Mouse (Mus musculus): ENCODE data around the gene Gm11237. TPM values are rescaled to one million over a fixed set of nuclear protein-coding genes. Genes with fewer than 3 reads are reported as not detected.
A peak's percentile ranks its signal among the peaks of the same experiment; 100 is the strongest.
"Not testable (repeated sequence)": the region's sequence is repeated elsewhere in the genome, so short reads cannot be mapped to it uniquely, and the experiment has no call there.

Gene Gm11237
- not detected in 2 replicates for polyA plus RNA-seq (2014; fragmentation: Nextera tagmentation; extraction: Ambion mirVana)

DNA sequence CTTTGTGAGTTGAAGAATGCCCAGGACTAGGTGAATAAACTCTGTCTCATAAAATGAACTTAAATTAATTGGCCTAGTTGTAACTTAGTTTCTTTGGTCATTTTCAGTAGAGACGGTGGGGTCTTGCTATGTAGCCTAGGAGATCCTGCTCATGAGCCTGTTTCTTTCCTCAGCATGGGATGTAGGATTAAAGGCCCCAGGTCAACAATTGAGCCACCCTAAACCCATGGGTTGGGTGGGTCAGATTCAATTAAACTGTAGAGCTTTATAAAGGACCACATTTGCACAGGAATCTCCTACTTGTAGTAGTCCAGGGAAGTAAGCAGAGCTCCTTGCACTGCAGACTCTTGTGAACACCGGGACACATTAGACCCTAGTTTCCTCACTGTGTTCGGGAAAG is at the start of gene Gm11237:
TSS of gene Gm11237 (plus strand) at position 301 of the 400 bp plus-strand sequence.
- H3K9me3 ChIP-seq (ENCODE audit: control insufficient read depth, low read length); H3K4me3 ChIP-seq (ENCODE audit: low read depth, low read length); H3K27ac ChIP-seq (replicated peaks; ENCODE audit: low read depth, low read length); DNase-seq (ENCODE audit: low spot score); H3K9ac ChIP-seq (ENCODE audit: low read depth, low read length); H3K27me3 ChIP-seq (replicated peaks; ENCODE audit: control insufficient read depth, insufficient read depth, low read length); ATAC-seq (ENCODE audit: low read depth); H3K4me2 ChIP-seq (ENCODE audit: low read depth, low read length); H3K4me1 ChIP-seq (ENCODE audit: control insufficient read depth, insufficient read depth, low read length); H3K36me3 ChIP-seq (ENCODE audit: control insufficient read depth, insufficient read depth, low read length): not testable (repeated sequence)
- WGBS = no CpG with 5 or more reads among the region's 3 CpGs

GRCm38 (mm10) chr4:73599248-73599647 is 23.5 kb upstream of the Gm11237 start:
- H3K4me3 ChIP-seq (ENCODE audit: low read depth, low read length) = no peak overlapping the region
- H3K27me3 ChIP-seq (replicated peaks; ENCODE audit: control insufficient read depth, insufficient read depth, low read length) = no peaks in the 10 kb centered on the region
- no peak overlapping the region for H3K27ac ChIP-seq (replicated peaks; ENCODE audit: low read depth, low read length)
- ATAC-seq (ENCODE audit: low read depth) (no peak), DNase-seq (ENCODE audit: low spot score) (peak; percentile 87)
- WGBS = 10% methylated on average over 3 of the region's 3 CpGs
- no peak overlapping the region for H3K9ac ChIP-seq (ENCODE audit: low read depth, low read length)
- H3K36me3 ChIP-seq (ENCODE audit: control insufficient read depth, insufficient read depth, low read length) = no peaks in the 10 kb centered on the region
- no peaks in the 10 kb centered on the region for H3K9me3 ChIP-seq (ENCODE audit: control insufficient read depth, low read length)
- H3K4me2 ChIP-seq (ENCODE audit: low read depth, low read length) = no peak overlapping the region
- no peaks in the 10 kb centered on the region for H3K4me1 ChIP-seq (ENCODE audit: control insufficient read depth, insufficient read depth, low read length)

DNA sequence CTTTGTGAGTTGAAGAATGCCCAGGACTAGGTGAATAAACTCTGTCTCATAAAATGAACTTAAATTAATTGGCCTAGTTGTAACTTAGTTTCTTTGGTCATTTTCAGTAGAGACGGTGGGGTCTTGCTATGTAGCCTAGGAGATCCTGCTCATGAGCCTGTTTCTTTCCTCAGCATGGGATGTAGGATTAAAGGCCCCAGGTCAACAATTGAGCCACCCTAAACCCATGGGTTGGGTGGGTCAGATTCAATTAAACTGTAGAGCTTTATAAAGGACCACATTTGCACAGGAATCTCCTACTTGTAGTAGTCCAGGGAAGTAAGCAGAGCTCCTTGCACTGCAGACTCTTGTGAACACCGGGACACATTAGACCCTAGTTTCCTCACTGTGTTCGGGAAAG is 15.2 kb upstream of the Gm11237 start, which contains the start of gene Gm11238:
TSS of gene Gm11238 (plus strand) at position 301 of the 400 bp plus-strand sequence.
- H3K27me3 ChIP-seq (replicated peaks; ENCODE audit: control insufficient read depth, insufficient read depth, low read length); ATAC-seq (ENCODE audit: low read depth); H3K9ac ChIP-seq (ENCODE audit: low read depth, low read length); H3K36me3 ChIP-seq (ENCODE audit: control insufficient read depth, insufficient read depth, low read length); H3K4me2 ChIP-seq (ENCODE audit: low read depth, low read length); DNase-seq (ENCODE audit: low spot score); H3K27ac ChIP-seq (replicated peaks; ENCODE audit: low read depth, low read length); H3K4me3 ChIP-seq (ENCODE audit: low read depth, low read length); H3K4me1 ChIP-seq (ENCODE audit: control insufficient read depth, insufficient read depth, low read length); H3K9me3 ChIP-seq (ENCODE audit: control insufficient read depth, low read length): not testable (repeated sequence)
- no CpG with 5 or more reads among the region's 3 CpGs for WGBS

DNA sequence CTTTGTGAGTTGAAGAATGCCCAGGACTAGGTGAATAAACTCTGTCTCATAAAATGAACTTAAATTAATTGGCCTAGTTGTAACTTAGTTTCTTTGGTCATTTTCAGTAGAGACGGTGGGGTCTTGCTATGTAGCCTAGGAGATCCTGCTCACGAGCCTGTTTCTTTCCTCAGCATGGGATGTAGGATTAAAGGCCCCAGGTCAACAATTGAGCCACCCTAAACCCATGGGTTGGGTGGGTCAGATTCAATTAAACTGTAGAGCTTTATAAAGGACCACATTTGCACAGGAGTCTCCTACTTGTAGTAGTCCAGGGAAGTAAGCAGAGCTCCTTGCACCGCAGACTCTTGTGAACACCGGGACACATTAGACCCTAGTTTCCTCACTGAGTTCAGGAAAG is 15.0 kb downstream of the Gm11237 start, which contains the start of gene Gm11236:
TSS of gene Gm11236 (plus strand) at position 301 of the 400 bp plus-strand sequence.
- not testable (repeated sequence) for H3K27me3 ChIP-seq (replicated peaks; ENCODE audit: control insufficient read depth, insufficient read depth, low read length); H3K4me1 ChIP-seq (ENCODE audit: control insufficient read depth, insufficient read depth, low read length); H3K9ac ChIP-seq (ENCODE audit: low read depth, low read length); H3K4me3 ChIP-seq (ENCODE audit: low read depth, low read length); H3K9me3 ChIP-seq (ENCODE audit: control insufficient read depth, low read length); H3K36me3 ChIP-seq (ENCODE audit: control insufficient read depth, insufficient read depth, low read length); H3K4me2 ChIP-seq (ENCODE audit: low read depth, low read length); H3K27ac ChIP-seq (replicated peaks; ENCODE audit: low read depth, low read length); DNase-seq (ENCODE audit: low spot score); ATAC-seq (ENCODE audit: low read depth)
- no CpG with 5 or more reads among the region's 4 CpGs for WGBS

GRCm38 (mm10) chr4:73661864-73662263 is 39.1 kb downstream of the Gm11237 start:
- not testable (repeated sequence) for H3K4me1 ChIP-seq (ENCODE audit: control insufficient read depth, insufficient read depth, low read length); DNase-seq (ENCODE audit: low spot score); H3K27ac ChIP-seq (replicated peaks; ENCODE audit: low read depth, low read length); H3K9ac ChIP-seq (ENCODE audit: low read depth, low read length); ATAC-seq (ENCODE audit: low read depth); H3K36me3 ChIP-seq (ENCODE audit: control insufficient read depth, insufficient read depth, low read length); H3K27me3 ChIP-seq (replicated peaks; ENCODE audit: control insufficient read depth, insufficient read depth, low read length); H3K4me3 ChIP-seq (ENCODE audit: low read depth, low read length); H3K9me3 ChIP-seq (ENCODE audit: control insufficient read depth, low read length); H3K4me2 ChIP-seq (ENCODE audit: low read depth, low read length)
- 86% methylated on average over 4 of the region's 4 CpGs for WGBS

DNA sequence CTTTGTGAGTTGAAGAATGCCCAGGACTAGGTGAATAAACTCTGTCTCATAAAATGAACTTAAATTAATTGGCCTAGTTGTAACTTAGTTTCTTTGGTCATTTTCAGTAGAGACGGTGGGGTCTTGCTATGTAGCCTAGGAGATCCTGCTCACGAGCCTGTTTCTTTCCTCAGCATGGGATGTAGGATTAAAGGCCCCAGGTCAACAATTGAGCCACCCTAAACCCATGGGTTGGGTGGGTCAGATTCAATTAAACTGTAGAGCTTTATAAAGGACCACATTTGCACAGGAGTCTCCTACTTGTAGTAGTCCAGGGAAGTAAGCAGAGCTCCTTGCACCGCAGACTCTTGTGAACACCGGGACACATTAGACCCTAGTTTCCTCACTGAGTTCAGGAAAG is 45.3 kb downstream of the Gm11237 start, which contains the start of gene Gm11239:
TSS of gene Gm11239 (plus strand) at position 301 of the 400 bp plus-strand sequence.
- DNase-seq (ENCODE audit: low spot score); H3K4me2 ChIP-seq (ENCODE audit: low read depth, low read length); ATAC-seq (ENCODE audit: low read depth); H3K4me1 ChIP-seq (ENCODE audit: control insufficient read depth, insufficient read depth, low read length); H3K27ac ChIP-seq (replicated peaks; ENCODE audit: low read depth, low read length); H3K36me3 ChIP-seq (ENCODE audit: control insufficient read depth, insufficient read depth, low read length); H3K9me3 ChIP-seq (ENCODE audit: control insufficient read depth, low read length); H3K27me3 ChIP-seq (replicated peaks; ENCODE audit: control insufficient read depth, insufficient read depth, low read length); H3K9ac ChIP-seq (ENCODE audit: low read depth, low read length); H3K4me3 ChIP-seq (ENCODE audit: low read depth, low read length): not testable (repeated sequence)
- WGBS = no CpG with 5 or more reads among the region's 4 CpGs

Other genes with a start within 250 kb of the Gm11237 start
- gene Gm11487, start 217.9 kb upstream of the Gm11237 start, polyA plus RNA-seq (2014; fragmentation: Nextera tagmentation; extraction: Ambion mirVana) = not detected in 2 replicates
- gene Gm11238, start 15.1 kb upstream of the Gm11237 start, polyA plus RNA-seq (2014; fragmentation: Nextera tagmentation; extraction: Ambion mirVana) = not detected in 2 replicates
- not detected in 2 replicates for gene Gm11236, start 15.1 kb downstream of the Gm11237 start, polyA plus RNA-seq (2014; fragmentation: Nextera tagmentation; extraction: Ambion mirVana)
- gene Gm11239, start 45.4 kb downstream of the Gm11237 start, polyA plus RNA-seq (2014; fragmentation: Nextera tagmentation; extraction: Ambion mirVana) = not detected in 2 replicates
- gene Gm428, start 60.5 kb downstream of the Gm11237 start, polyA plus RNA-seq (2014; fragmentation: Nextera tagmentation; extraction: Ambion mirVana) = not detected in 2 replicates
- gene Rasef, start 168.0 kb downstream of the Gm11237 start, polyA plus RNA-seq (2014; fragmentation: Nextera tagmentation; extraction: Ambion mirVana) = 2.0 and 3.8 TPM in 2 replicates